ENCODE assay signal across 19 mouse cellular contexts in the genomic region with DNA sequence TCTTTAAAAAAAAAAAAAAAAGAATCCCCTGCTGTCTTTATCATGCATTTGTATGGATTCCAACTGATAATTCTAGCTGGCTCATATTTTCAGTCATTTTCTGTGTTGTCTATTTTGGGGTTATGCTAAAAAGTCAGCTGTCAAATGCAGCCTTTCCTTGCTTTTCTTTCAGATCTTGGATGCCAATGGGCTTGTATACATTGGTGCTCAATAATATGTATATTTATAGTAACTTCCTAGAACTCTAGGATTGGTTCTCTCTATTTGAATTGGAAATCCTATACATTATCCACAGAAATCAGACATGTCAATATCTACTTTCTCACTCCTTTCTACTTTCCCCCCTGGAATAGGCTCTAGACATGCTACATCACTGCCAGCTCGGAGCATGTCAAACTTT. TPM values are rescaled to one million over a fixed set of nuclear protein-coding genes. Genes with fewer than 3 reads are reported as not detected.
"Had no signal": no experiment of that assay in that cellular context is flagged by ENCODE, and none has a peak within 500 bp of the region (broad histone marks: within the 10 kb centered on the region; RNA-seq: fewer than 3 reads in every experiment).

No protein-coding gene starts in this region.

- H3K4me3 ChIP-seq: neural tube, embryonic 15.5 days; stomach, embryonic 15.5 days had no signal

- H3K4me1 ChIP-seq: neural tube, embryonic 15.5 days; stomach, embryonic 15.5 days had no signal

- H3K27ac ChIP-seq: neural tube, embryonic 15.5 days; stomach, embryonic 15.5 days; stomach, postnatal 0 days had no signal

- H3K36me3 ChIP-seq: stomach, embryonic 15.5 days had no signal

- H3K27me3 ChIP-seq: neural tube, embryonic 15.5 days; stomach, embryonic 15.5 days had no signal

- H3K9me3 ChIP-seq: stomach, embryonic 15.5 days had no signal

- H3K4me2 ChIP-seq: neural tube, embryonic 15.5 days; stomach, embryonic 15.5 days had no signal

- H3K9ac ChIP-seq: neural tube, embryonic 15.5 days; stomach, embryonic 15.5 days had no signal

- DNase-seq: retina, postnatal 1 day; right cerebral cortex, postnatal 14 days; right cerebral cortex, postnatal 25 days; right cerebral cortex, postnatal 4 days; spleen, adult 18-20 months; thymus, adult 18-20 months; thymus, adult 2 months; thymus, postnatal 14 days; thymus, postnatal 25 days; thymus, postnatal 36 days; thymus, postnatal 4 days had no signal

RNA-seq across cellular contexts. Expression of gene 4933416C03Rik, which starts 5.0 kb away (rescaled TPM):
- polyA plus RNA-seq: small intestine, adult 2 months; spleen, adult 2 months; stomach, embryonic 14.5 days; stomach, embryonic 15.5 days; stomach, embryonic 16.5 days; stomach, postnatal 0 days; thymus, adult 2 months; thymus, postnatal 0 days had no signal
